Mouse (Mus musculus) thymus, adult 2 months (tissue): ENCODE measurements at regions not wholly inside any gene's neighbourhood (a gene's known extent, or its start where the extent isn't known, plus 50 kb on each side); places are given as distances from the start of the nearest gene placed in this dataset.

Source experiments
- DNase-seq: peaks from one replicate; pipeline ENCODE4 v3.0.0; 2021
- H3K27ac ChIP-seq: fragments of 200-500 bp; 2 replicates; pipeline ENCODE4 v1.5.1; 2012; ENCODE audit warnings: low read length, control low read depth; ENCODE audit not compliant: control insufficient read depth, insufficient read depth
- H3K27me3 ChIP-seq: fragments of 200-500 bp; 2 replicates; pipeline ENCODE4 v1.6.1; 2012; ENCODE audit warnings: mild to moderate bottlenecking, low read length, moderate library complexity, mixed read lengths; ENCODE audit not compliant: control insufficient read depth, insufficient read depth
- H3K36me3 ChIP-seq: fragments of 200-500 bp; 2 replicates; pipeline ENCODE4 v1.6.1; 2012; ENCODE audit warnings: mild to moderate bottlenecking, low read length, moderate library complexity; ENCODE audit not compliant: control insufficient read depth, insufficient read depth
- H3K4me1 ChIP-seq: fragments of 200-500 bp; replicated peaks from 2 replicates; pipeline ENCODE4 v1.6.1; 2012; ENCODE audit warnings: low read length; ENCODE audit not compliant: control insufficient read depth, insufficient read depth
- H3K4me3 ChIP-seq: fragments of 200-500 bp; 2 replicates; pipeline ENCODE4 v1.5.1; 2012; ENCODE audit warnings: mild to moderate bottlenecking, low read length, control low read depth, moderate library complexity; ENCODE audit not compliant: control insufficient read depth, insufficient read depth
- CTCF ChIP-seq: fragments of 200-500 bp; IDR thresholded peaks from 2 replicates; pipeline ENCODE4 v1.5.1; 2012; ENCODE audit warnings: mild to moderate bottlenecking, control low read depth, low read length, moderate library complexity, borderline replicate concordance; ENCODE audit not compliant: control insufficient read depth, poor library complexity, insufficient read depth; ENCODE audit errors: extremely low read depth
- POLR2A ChIP-seq: fragments of 200-500 bp; IDR thresholded peaks from 2 replicates; pipeline ENCODE4 v1.6.1; 2012; ENCODE audit warnings: mild to moderate bottlenecking, low read length, control low read depth, moderate library complexity; ENCODE audit not compliant: control insufficient read depth, poor library complexity, insufficient read depth; ENCODE audit errors: extremely low read depth
- WGBS: fragments of 180-500 bp; shearing (Covaris S2); methylation state at CpG from one replicate; pipeline ENCODE4 v1.1.7; 2018; 5-methylcytosine and 5-hydroxymethylcytosine counted together

DNA sequence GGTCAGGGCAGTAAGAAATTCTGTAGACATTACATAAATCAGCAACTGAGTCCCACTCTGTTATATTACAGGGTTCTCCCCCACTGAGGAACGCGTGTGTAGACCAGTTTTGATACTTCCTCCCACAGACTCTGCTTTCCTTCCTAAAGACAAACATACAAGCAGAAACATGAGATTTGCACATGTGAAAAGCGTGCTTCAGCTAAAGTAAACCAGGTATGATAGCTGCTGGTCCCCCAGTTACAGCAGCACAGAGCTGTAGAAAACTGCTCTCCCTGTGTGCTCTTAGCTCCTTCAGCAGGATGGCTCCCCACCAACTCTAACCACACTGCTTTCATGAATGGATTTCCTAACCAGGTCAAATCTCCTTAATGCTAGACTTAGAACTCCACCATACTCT lies 175.0 kb downstream of the Spry2 start:
- no peaks in the 10 kb centered on the region for H3K36me3 ChIP-seq
- no peaks in the 10 kb centered on the region for H3K4me1 ChIP-seq
- DNase-seq: no peak
- 65% methylated on average over 3 of the region's 3 CpGs for WGBS
- no peak for TF ChIP-seq CTCF
- TF ChIP-seq POLR2A: no peak
- no peak overlapping the region for H3K27ac ChIP-seq
- no peaks in the 10 kb centered on the region for H3K27me3 ChIP-seq
- H3K4me3 ChIP-seq: no peak overlapping the region

GRCm38 (mm10) chr14:105720816-105721510 lies 175.7 kb downstream of the Spry2 start:
- Histone ChIP-seq H3K4me1 (no peaks in the 10 kb centered on the region), H3K27ac (no peak overlapping the region), H3K36me3 (no peaks in the 10 kb centered on the region), H3K4me3 (no peak overlapping the region), H3K27me3 (no peaks in the 10 kb centered on the region)
- 95% methylated on average over 6 of the region's 6 CpGs for WGBS
- TF ChIP-seq CTCF (no peak), POLR2A (no peak)
- no peak for DNase-seq

GRCm38 (mm10) chr14:105718676-105719441 lies 177.8 kb downstream of the Spry2 start:
- DNase-seq: no peak
- H3K27ac ChIP-seq: no peak overlapping the region
- TF ChIP-seq POLR2A: no peak
- TF ChIP-seq CTCF: no peak
- no peaks in the 10 kb centered on the region for H3K27me3 ChIP-seq
- H3K36me3 ChIP-seq: no peaks in the 10 kb centered on the region
- H3K4me3 ChIP-seq: no peak overlapping the region
- WGBS: 94% methylated on average over 6 of the region's 6 CpGs
- H3K4me1 ChIP-seq: no peaks in the 10 kb centered on the region

DNA sequence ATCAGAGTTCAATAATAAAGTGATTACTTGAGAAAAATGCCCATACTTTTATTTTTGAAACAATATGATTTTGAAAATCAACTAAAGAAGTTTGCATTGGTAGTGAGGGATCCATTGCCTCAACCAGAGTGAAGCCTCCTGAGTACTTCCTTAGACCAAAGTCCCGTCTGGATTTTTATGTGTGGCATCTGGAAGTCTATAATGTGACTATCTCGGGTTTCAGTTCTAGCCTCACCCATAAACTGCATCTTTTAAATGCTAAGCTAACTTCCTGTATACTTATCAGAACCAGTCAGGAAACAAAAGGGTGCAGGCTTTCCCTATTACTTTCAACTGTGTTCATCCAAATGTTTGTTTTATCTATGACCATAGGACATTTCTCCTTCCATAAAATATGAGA lies 178.8 kb downstream of the Spry2 start:
- WGBS: 71% methylated on average over 2 of the region's 2 CpGs
- TF ChIP-seq CTCF (no peak), POLR2A (no peak)
- no peak for DNase-seq
- Histone ChIP-seq H3K27me3 (no peaks in the 10 kb centered on the region), H3K4me3 (no peak overlapping the region), H3K36me3 (no peaks in the 10 kb centered on the region), H3K27ac (no peak overlapping the region), H3K4me1 (no peaks in the 10 kb centered on the region)

DNA sequence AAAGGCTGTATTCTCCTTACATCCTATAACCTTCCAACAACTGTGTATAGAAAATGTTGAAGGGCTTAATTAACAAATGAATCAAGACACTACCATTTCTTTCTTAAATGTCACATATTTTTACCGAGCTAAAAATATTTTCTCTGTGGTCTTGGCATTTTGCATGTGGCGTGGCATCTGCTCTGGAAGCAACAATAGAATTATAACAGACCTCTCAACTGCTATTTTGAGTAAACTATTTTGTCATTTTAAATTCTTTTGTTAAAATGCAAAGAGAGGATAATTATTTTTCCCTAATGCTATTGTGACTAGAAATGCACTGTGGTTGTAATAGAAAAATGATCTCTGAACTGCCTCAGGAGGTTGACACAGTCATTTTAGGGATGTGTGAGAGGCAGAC lies 187.9 kb downstream of the Spry2 start:
- H3K27ac ChIP-seq: no peak overlapping the region
- H3K4me3 ChIP-seq: no peak overlapping the region
- TF ChIP-seq CTCF: no peak
- no peak for TF ChIP-seq POLR2A
- no peaks in the 10 kb centered on the region for H3K27me3 ChIP-seq
- 64% methylated on average over 2 of the region's 2 CpGs for WGBS
- H3K36me3 ChIP-seq: no peaks in the 10 kb centered on the region
- DNase-seq: no peak
- H3K4me1 ChIP-seq: no peaks in the 10 kb centered on the region

DNA sequence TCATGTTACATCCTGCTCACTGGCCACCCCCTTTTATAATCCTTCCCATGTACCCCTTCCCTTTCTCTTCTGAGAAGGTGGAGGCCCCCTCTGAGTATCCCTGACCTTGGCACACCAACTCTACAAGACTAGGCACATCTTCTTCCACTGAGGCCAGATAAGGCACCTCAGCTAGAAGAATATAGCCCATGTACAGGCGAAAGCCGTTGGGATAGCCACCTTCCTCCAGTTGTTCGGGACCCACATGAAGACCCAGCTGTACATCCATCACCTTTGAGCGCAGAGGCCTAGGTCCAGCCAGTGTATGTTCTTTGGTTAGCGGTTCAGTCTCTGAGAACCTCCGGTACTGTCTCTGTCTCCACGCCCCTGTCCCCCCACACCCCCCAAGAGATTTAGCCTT lies 189.9 kb downstream of the Spry2 start:
- no peak overlapping the region for H3K27ac ChIP-seq
- no peaks in the 10 kb centered on the region for H3K27me3 ChIP-seq
- no peak for TF ChIP-seq CTCF
- no peak for TF ChIP-seq POLR2A
- 97% methylated on average over 7 of the region's 7 CpGs for WGBS
- no peak overlapping the region for H3K4me3 ChIP-seq
- no peaks in the 10 kb centered on the region for H3K36me3 ChIP-seq
- no peaks in the 10 kb centered on the region for H3K4me1 ChIP-seq
- DNase-seq: no peak
